Mouse (Mus musculus) v-Abl transformed pro-B cells (cell line): Measurements from ENCODE around the gene Crisp2.
"Not testable (repeated sequence)": the region's sequence is repeated elsewhere in the genome, so short reads cannot be mapped to it uniquely, and the experiment has no call there.

Experiments used
- in situ Hi-C, 2 experiments: fragments of 400-800 bp; cut with MboI; formaldehyde crosslinking; loops; one replicate each; pipeline ENCODE4 v1.15.1; 2025; ENCODE audit not compliant: unreplicated experiment in 2 of 2

The Crisp2 gene

DNA sequence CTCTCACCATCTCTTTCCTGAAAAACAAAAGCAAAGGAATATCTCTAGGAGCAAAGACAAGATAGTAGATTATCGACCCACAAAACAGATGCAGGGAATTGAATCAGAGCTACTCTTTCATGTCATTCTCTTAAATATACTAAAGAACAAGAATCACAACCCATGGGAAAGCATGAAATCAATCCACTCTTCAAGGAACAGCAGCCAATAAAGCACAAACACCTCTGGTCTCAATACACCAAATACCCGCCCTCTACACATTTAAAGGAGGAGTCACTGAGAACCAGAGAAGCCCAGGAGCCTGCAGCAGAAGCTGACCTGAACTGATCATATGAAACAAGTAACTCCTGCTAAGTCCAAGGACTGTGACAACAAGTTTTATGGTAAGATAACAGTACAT, 80.0 kb downstream of the Crisp2 start, which contains the start of gene Esp1:
Gene Esp1 (plus strand): TSS at position 301 of the 400 bp plus-strand sequence.
- in situ Hi-C loops = no loop called here

DNA sequence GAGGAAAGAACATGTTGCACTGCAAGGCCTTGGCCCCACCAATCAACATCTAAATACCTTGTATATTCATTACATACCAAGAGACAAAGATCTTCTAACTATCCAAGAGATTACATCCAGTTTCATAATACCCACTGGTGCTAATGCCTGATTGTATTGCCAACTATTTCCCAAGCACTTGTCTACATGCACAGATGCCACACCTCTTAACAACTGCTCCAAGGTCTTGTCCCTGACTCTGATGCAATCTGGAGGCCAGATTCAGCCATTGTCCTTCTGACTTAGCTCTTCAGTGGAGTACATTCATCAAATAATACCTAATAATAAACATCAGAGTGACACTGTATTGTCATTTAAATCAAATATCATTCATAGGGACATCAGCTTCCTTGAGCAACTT, 89.7 kb downstream of the Crisp2 start:
- in situ Hi-C loops = not testable (repeated sequence)

DNA sequence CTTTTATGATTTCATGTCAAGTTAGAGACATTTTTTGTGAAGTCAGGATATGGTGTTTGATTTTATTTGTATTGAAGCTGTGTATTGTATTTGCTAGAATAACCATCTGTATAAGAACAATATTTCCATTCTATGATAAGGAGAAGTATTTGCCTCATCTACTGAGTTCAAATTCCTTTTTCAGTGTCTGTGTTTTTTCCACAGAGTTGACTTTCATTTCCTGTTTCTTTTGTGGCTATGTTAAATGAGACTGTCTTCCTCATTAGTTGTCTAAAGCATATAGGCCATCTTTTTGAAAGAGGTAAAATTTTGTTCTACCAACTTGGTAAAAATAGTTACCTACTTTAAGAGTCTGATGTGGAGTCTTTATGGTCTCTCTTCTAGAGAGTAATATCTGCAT, 90.5 kb downstream of the Crisp2 start:
- in situ Hi-C loops = no loop called here
